Mouse (Mus musculus) cerebellum, adult 2 months (tissue): Measurements from ENCODE around the gene Zfp146.

Source experiments
- CTCF ChIP-seq: fragments of 200-500 bp; IDR thresholded peaks from 2 replicates; pipeline ENCODE4 v1.5.1; 2011; ENCODE audit warnings: low read depth, mild to moderate bottlenecking, control low read depth, low read length, moderate library complexity, borderline replicate concordance; ENCODE audit not compliant: insufficient read depth
- POLR2A ChIP-seq: fragments of 200-500 bp; IDR thresholded peaks from 2 replicates; pipeline ENCODE4 v1.6.1; 2011; ENCODE audit warnings: low read length, control low read depth, borderline replicate concordance; ENCODE audit not compliant: insufficient read depth

DNA sequence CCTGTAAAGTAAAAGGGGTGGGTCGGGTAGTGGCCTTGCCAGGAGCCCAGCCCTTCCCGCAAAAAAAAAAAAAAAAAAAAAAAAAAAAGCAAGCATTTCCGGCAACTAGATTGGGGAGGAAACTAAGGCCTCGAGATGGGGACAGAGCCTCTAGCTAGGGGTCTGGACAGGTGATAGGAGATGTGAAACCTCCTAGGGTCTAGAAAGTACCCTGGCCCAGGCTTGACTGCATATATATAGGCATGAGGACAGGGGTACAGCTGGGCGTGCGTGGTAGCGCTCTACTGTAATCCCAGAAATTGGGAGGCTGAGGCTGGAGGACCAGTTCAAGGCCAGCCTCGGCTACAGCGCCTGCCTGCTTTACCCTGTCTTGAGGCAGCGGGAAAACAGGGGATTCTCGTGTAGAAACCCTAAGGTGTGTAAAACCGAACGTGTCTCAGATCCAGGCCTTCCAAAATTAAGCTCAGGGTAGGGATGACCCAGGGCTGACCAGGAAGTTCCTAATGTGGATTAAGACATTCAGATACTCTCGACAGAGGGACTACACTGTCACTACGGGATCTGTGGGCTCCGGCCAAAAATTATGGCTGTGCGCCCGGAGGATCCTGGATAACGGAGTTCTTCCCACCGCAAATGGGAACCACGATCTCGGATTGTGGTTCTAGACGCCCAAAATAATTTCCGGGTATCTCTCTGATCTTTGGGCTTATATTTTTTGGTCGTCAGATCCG lies 24.7 kb upstream of the Zfp146 start:
- no peak for TF ChIP-seq CTCF
- TF ChIP-seq POLR2A = no peak
